Comparison of ENCODE assay signal across 8 mouse cellular contexts in the genomic region with DNA sequence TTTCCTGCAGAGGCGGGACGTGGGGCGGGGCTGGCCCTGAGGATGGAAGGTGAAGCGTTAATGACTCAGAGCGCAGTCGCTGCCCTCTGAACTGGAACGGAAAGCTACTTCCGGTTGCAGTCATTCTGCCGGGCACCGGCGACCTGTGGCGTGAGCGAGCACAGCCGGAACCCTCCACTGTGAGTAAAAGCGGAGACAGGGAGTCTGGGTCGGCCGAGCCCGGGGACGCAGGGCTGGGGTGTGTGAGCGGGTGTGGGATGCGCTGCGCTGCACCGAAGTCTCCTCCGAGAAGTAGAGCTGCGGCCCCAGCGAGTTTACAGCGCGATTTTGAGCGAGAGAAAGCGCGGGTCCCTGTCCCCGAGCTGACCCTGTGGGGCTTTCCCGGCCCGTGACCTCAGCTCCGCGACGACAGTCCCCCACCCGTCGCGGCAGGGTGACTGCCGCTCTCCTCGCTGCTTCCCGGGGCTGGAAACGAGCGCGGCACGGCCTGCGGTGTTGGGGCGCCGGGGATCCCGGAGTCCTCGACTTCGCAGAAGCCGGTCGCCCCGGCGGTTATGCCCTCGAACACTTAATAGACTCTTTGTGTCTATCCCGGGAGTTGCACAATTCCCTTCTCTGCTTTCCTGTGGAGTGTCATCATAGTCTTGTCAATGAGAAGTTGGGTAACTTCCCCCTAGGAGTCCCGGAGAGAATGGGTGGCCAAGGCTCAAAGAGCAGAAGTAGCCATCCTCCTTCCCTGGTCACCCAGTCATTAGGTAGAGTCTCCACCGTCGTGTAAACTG. TPM values are rescaled to one million over a fixed set of nuclear protein-coding genes. Genes with fewer than 3 reads are reported as not detected.
DNase-seq lines count a peak whose midpoint lies in the region; ATAC-seq and TF ChIP-seq lines count a peak whose summit lies in the region.

No protein-coding gene starts in this region.

- H3K4me1 ChIP-seq in cortical plate, adult 2 months (ENCODE audit: control insufficient read depth, insufficient read depth, low read length), result no peaks in the 10 kb centered on the region

- DNase-seq in gastrocnemius, postnatal 10 days, result peak; percentile 93
- peak; percentile 83 to 92 for DNase-seq in left cerebral cortex, postnatal 10 days (ENCODE audit: extremely low spot score in 1 of 2, low spot score in 2 of 2)
- DNase-seq in right cerebral cortex, postnatal 25 days, result peak; percentile 81
- peak; percentile 90 to 95 for DNase-seq in urinary bladder, postnatal 4 days (ENCODE audit: low spot score in 2 of 2)

- H3K27ac ChIP-seq in cortical plate, adult 2 months (ENCODE audit: insufficient read depth, low read length), result peak overlapping the region; percentile 38

- intact Hi-C loops in left cerebral cortex, postnatal 10 days (cut with DNase I), result no loop called here

- TF ChIP-seq CTCF in cortical plate, adult 2 months (IDR thresholded peaks at IDR 0.05; ENCODE audit: extremely low read depth, insufficient read depth, low read length), result no peak

- peak; percentile 83 for ATAC-seq in activated CD4-positive, CD25-positive, alpha-beta regulatory T cell, adult 4 months
- ATAC-seq in inflammation-experienced regulatory T-cells, adult 6 months, result peak; percentile 83
- ATAC-seq in megakaryocyte-erythroid progenitor cell, adult 5-6 weeks (replicated peaks; ENCODE audit: low FRiP score, low TSS enrichment, poor library complexity, severe bottlenecking), result peak; percentile 94

- peak; percentile 79 for TF ChIP-seq POLR2A in cortical plate, adult 2 months (IDR thresholded peaks at IDR 0.05; ENCODE audit: extremely low read depth, insufficient read depth, low read length)

- peak overlapping the region; percentile 71 for H3K4me3 ChIP-seq in cortical plate, adult 2 months (ENCODE audit: insufficient read depth, low read length)

RNA-seq across cellular contexts. Expression of gene Tank, which starts 14.8 kb away (rescaled TPM):
- 100 to 1,000 TPM; 213 to 229 TPM for polyA plus RNA-seq in activated CD4-positive, CD25-positive, alpha-beta regulatory T cell, adult 4 months (2017; shearing (Covaris generic))
- polyA plus RNA-seq in cortical plate, adult 2 months (2012; rRNA removed), result 35.8 and 37.5 TPM in 2 replicates
- total RNA-seq in gastrocnemius, postnatal 10 days (2021), result 10 to 100 TPM; 14.3 to 18.3 TPM
- 100 to 1,000 TPM; 245 to 330 (median 251) TPM for polyA plus RNA-seq in inflammation-experienced regulatory T-cells, adult 6 months (2017; shearing (Covaris generic))
- total RNA-seq in left cerebral cortex, postnatal 10 days (2021), result 10 to 100 TPM; 24.2 TPM
- total RNA-seq in megakaryocyte-erythroid progenitor cell, adult 5-6 weeks (2014; fragmentation: Nextera tagmentation), result 62.2 and 76.6 TPM in 2 replicates
- total RNA-seq in megakaryocyte-erythroid progenitor cell, adult 5-6 weeks (2017), result 76.2 and 86.3 TPM in 2 replicates

Comparison
In these comparisons a context has a peak if more than half of its experiments do, and no peak if none do; other contexts are left out.
1. Peak in every context shown above with its lines: DNase-seq, ATAC-seq, H3K4me3 ChIP-seq and H3K27ac ChIP-seq.